Mouse (Mus musculus) thymus, adult 2 months (tissue): ENCODE results near the gene BC028528.

Experiments used
- CTCF ChIP-seq: fragments of 200-500 bp; IDR thresholded peaks from 2 replicates; pipeline ENCODE4 v1.5.1; 2012; ENCODE audit warnings: mild to moderate bottlenecking, control low read depth, low read length, moderate library complexity, borderline replicate concordance; ENCODE audit not compliant: control insufficient read depth, poor library complexity, insufficient read depth; ENCODE audit errors: extremely low read depth
- POLR2A ChIP-seq: fragments of 200-500 bp; IDR thresholded peaks from 2 replicates; pipeline ENCODE4 v1.6.1; 2012; ENCODE audit warnings: mild to moderate bottlenecking, low read length, control low read depth, moderate library complexity; ENCODE audit not compliant: control insufficient read depth, poor library complexity, insufficient read depth; ENCODE audit errors: extremely low read depth

GRCm38 (mm10) chr3:95938217-95938616, 46.4 kb upstream of the BC028528 start:
- TF ChIP-seq POLR2A (no peak), CTCF (no peak)
